Mouse (Mus musculus) C2C12 (cell line): ENCODE results near the gene Znrd1.

Experiments
- CTCF ChIP-seq: IDR thresholded peaks from one replicate; pipeline ENCODE4 v1.5.1; 2011; ENCODE audit not compliant: control insufficient read depth, insufficient read depth, insufficient read length
- MYOD1 ChIP-seq: IDR thresholded peaks from one replicate; pipeline ENCODE4 v1.6.1; 2011; ENCODE audit warnings: low read depth; ENCODE audit not compliant: control insufficient read depth, insufficient read length
- USF1 ChIP-seq: IDR thresholded peaks from one replicate; pipeline ENCODE4 v1.6.1; 2011; ENCODE audit warnings: low read depth, mild to moderate bottlenecking, control low read depth, moderate library complexity

GRCm38 (mm10) chr17:36982253-36983155, 24.1 kb upstream of the Znrd1 start:
- TF ChIP-seq CTCF = no peak
- no peak for TF ChIP-seq USF1
- no peak for TF ChIP-seq MYOD1
